Mouse (Mus musculus): ENCODE results near the gene Fastkd2. TPM values are rescaled to one million over a fixed set of nuclear protein-coding genes. Genes with fewer than 3 reads are reported as not detected.
A peak's percentile ranks its signal among the peaks of the same experiment; 100 is the strongest.

The Fastkd2 gene
- polyA plus RNA-seq, 2 experiments = 25.3 to 60.2 TPM

- 33% methylated on average over 4 of the region's 4 CpGs for WGBS
- no peak overlapping the region for H3K27ac ChIP-seq (replicated peaks; ENCODE audit: low read depth, low read length)
- no peaks in the 10 kb centered on the region for H3K36me3 ChIP-seq (ENCODE audit: control insufficient read depth, insufficient read depth, low read length)
- no peak for TF ChIP-seq POLR2A (IDR thresholded peaks at IDR 0.05; ENCODE audit: borderline replicate concordance, extremely low read depth, insufficient read depth, insufficient read length)
- peak; percentile 16 for DNase-seq (ENCODE audit: low spot score)
- no peaks in the 10 kb centered on the region for H3K27me3 ChIP-seq (ENCODE audit: control insufficient read depth, insufficient read depth, low read length)
- no peak overlapping the region for H3K4me3 ChIP-seq (replicated peaks; ENCODE audit: low read length)
- H3K4me2 ChIP-seq (replicated peaks; ENCODE audit: low read depth, low read length, severe bottlenecking) = no peak overlapping the region
- no peaks in the 10 kb centered on the region for H3K9me3 ChIP-seq (ENCODE audit: control insufficient read depth, low read length)
- no peaks in the 10 kb centered on the region for H3K4me1 ChIP-seq (ENCODE audit: control insufficient read depth, insufficient read depth, low read length)
- no peak for ATAC-seq (ENCODE audit: low FRiP score, low read depth)
- no peak overlapping the region for H3K9ac ChIP-seq (ENCODE audit: low read depth, low read length, severe bottlenecking)
These were observed 46.7 kb downstream of the Fastkd2 start for GRCm38 (mm10) chr1:63776902-63777630.

GRCm38 (mm10) chr1:63794326-63794725 is 63.9 kb downstream of the Fastkd2 start:
- no peak for TF ChIP-seq POLR2A (IDR thresholded peaks at IDR 0.05; ENCODE audit: borderline replicate concordance, extremely low read depth, insufficient read depth, insufficient read length)
- H3K4me2 ChIP-seq (replicated peaks; ENCODE audit: low read depth, low read length, severe bottlenecking) = no peak overlapping the region
- H3K9me3 ChIP-seq (ENCODE audit: control insufficient read depth, low read length) = no peaks in the 10 kb centered on the region
- H3K27me3 ChIP-seq (ENCODE audit: control insufficient read depth, insufficient read depth, low read length) = no peaks in the 10 kb centered on the region
- H3K36me3 ChIP-seq (ENCODE audit: control insufficient read depth, insufficient read depth, low read length) = no peaks in the 10 kb centered on the region
- no peak overlapping the region for H3K27ac ChIP-seq (replicated peaks; ENCODE audit: low read depth, low read length)
- DNase-seq (ENCODE audit: low spot score) = no peak
- no peak overlapping the region for H3K9ac ChIP-seq (ENCODE audit: low read depth, low read length, severe bottlenecking)
- no peak overlapping the region for H3K4me3 ChIP-seq (replicated peaks; ENCODE audit: low read length)
- no peaks in the 10 kb centered on the region for H3K4me1 ChIP-seq (ENCODE audit: control insufficient read depth, insufficient read depth, low read length)
- no peak for ATAC-seq (ENCODE audit: low FRiP score, low read depth)

Other genes starting within 250 kb of the Fastkd2 start
- gene Gm39653, start 114.6 kb upstream of the Fastkd2 start, polyA plus RNA-seq (2012; rRNA removed) = not detected in 2 replicates
- not detected in 2 replicates for gene Gm39653, start 114.6 kb upstream of the Fastkd2 start, polyA plus RNA-seq (2014; fragmentation: Nextera tagmentation; extraction: Ambion mirVana)
- not detected in 2 replicates for gene Dytn, start 43.7 kb upstream of the Fastkd2 start, polyA plus RNA-seq (2012; rRNA removed)
- not detected in 2 replicates for gene Dytn, start 43.7 kb upstream of the Fastkd2 start, polyA plus RNA-seq (2014; fragmentation: Nextera tagmentation; extraction: Ambion mirVana)
- gene Mdh1b, start 296 bp upstream of the Fastkd2 start, polyA plus RNA-seq (2012; rRNA removed) = 0.08 TPM in 1 of 2 replicates, not detected in the other
- not detected in 2 replicates for gene Mdh1b, start 296 bp upstream of the Fastkd2 start, polyA plus RNA-seq (2014; fragmentation: Nextera tagmentation; extraction: Ambion mirVana)
- gene 4933402D24Rik, start 38.7 kb downstream of the Fastkd2 start, polyA plus RNA-seq (2012; rRNA removed) = 0.05 TPM in 1 of 2 replicates, not detected in the other
- 0.23 TPM in 1 of 2 replicates, not detected in the other for gene 4933402D24Rik, start 38.7 kb downstream of the Fastkd2 start, polyA plus RNA-seq (2014; fragmentation: Nextera tagmentation; extraction: Ambion mirVana)